In genomic region chr1:62416627-62417374, GRCm38 (mm10) we compare ENCODE assay signal across 28 mouse cellular contexts.
DNase-seq lines count a peak whose midpoint lies in the region; ATAC-seq and TF ChIP-seq lines count a peak whose summit lies in the region.
"Had no signal": no experiment of that assay in that cellular context is flagged by ENCODE, and none has a peak within 500 bp of the region (broad histone marks: within the 10 kb centered on the region; RNA-seq: fewer than 3 reads in every experiment).

No protein-coding gene starts in this region.

- H3K9me3 ChIP-seq in embryonic facial prominence, embryonic 13.5 days, result no peaks in the 10 kb centered on the region
- no peaks in the 10 kb centered on the region for H3K9me3 ChIP-seq in embryonic facial prominence, embryonic 10.5 days
- H3K9me3 ChIP-seq in embryonic facial prominence, embryonic 15.5 days (replicated peaks), result no peaks in the 10 kb centered on the region
- no peaks in the 10 kb centered on the region for H3K9me3 ChIP-seq in heart, embryonic 10.5 days
- H3K9me3 ChIP-seq: hindbrain, embryonic 10.5 days; hindbrain, embryonic 15.5 days; limb, embryonic 10.5 days; limb, embryonic 15.5 days; liver, embryonic 13.5 days; neural tube, embryonic 12.5 days had no signal

- peak overlapping the region; percentile 44; the same call in 1 of the 2 replicates for H3K27ac ChIP-seq in embryonic facial prominence, embryonic 13.5 days
- H3K27ac ChIP-seq in embryonic facial prominence, embryonic 10.5 days (replicated peaks), result no peak overlapping the region; the same call in 1 of the 2 replicates
- 0 out of 2 replicates have a peak overlapping the region, but pooled peaks have one; percentile 4 for H3K27ac ChIP-seq in spleen, adult 2 months (ENCODE audit: insufficient read depth, low read length)
- H3K27ac ChIP-seq in embryonic facial prominence, embryonic 15.5 days (replicated peaks), result no peak overlapping the region
- no peak overlapping the region for H3K27ac ChIP-seq in heart, embryonic 10.5 days
- H3K27ac ChIP-seq: heart, adult 2 months; hindbrain, embryonic 10.5 days; hindbrain, embryonic 15.5 days; limb, embryonic 10.5 days; limb, embryonic 15.5 days; liver, embryonic 13.5 days; neural tube, embryonic 12.5 days had no signal

- H3K36me3 ChIP-seq in embryonic facial prominence, embryonic 13.5 days, result no peaks in the 10 kb centered on the region
- no peaks in the 10 kb centered on the region for H3K36me3 ChIP-seq in embryonic facial prominence, embryonic 10.5 days (replicated peaks)
- H3K36me3 ChIP-seq in spleen, adult 2 months (ENCODE audit: control insufficient read depth, insufficient read depth, low read length), result no peaks in the 10 kb centered on the region
- H3K36me3 ChIP-seq in embryonic facial prominence, embryonic 15.5 days, result no peaks in the 10 kb centered on the region
- no peaks in the 10 kb centered on the region for H3K36me3 ChIP-seq in heart, embryonic 10.5 days
- H3K36me3 ChIP-seq: hindbrain, embryonic 10.5 days; hindbrain, embryonic 15.5 days; limb, embryonic 10.5 days; limb, embryonic 15.5 days; liver, embryonic 13.5 days; neural tube, embryonic 12.5 days had no signal

- H3K27me3 ChIP-seq in embryonic facial prominence, embryonic 13.5 days, result no peaks in the 10 kb centered on the region
- H3K27me3 ChIP-seq in embryonic facial prominence, embryonic 10.5 days (replicated peaks; ENCODE audit: low read depth, poor library complexity, severe bottlenecking), result no peaks in the 10 kb centered on the region
- H3K27me3 ChIP-seq in spleen, adult 2 months (ENCODE audit: control insufficient read depth, insufficient read depth, low read length), result no peaks in the 10 kb centered on the region
- H3K27me3 ChIP-seq in embryonic facial prominence, embryonic 15.5 days, result no peaks in the 10 kb centered on the region
- H3K27me3 ChIP-seq in heart, embryonic 10.5 days (ENCODE audit: insufficient read depth, poor library complexity, severe bottlenecking), result no peaks in the 10 kb centered on the region
- H3K27me3 ChIP-seq: hindbrain, embryonic 15.5 days; limb, embryonic 15.5 days; liver, embryonic 13.5 days; neural tube, embryonic 12.5 days had no signal

- no peak overlapping the region for H3K4me3 ChIP-seq in embryonic facial prominence, embryonic 13.5 days
- H3K4me3 ChIP-seq in embryonic facial prominence, embryonic 10.5 days, result no peak overlapping the region
- no peak overlapping the region for H3K4me3 ChIP-seq in spleen, adult 2 months (ENCODE audit: extremely low read depth, insufficient read depth, insufficient read length)
- H3K4me3 ChIP-seq in embryonic facial prominence, embryonic 15.5 days (replicated peaks), result no peak overlapping the region
- no peak overlapping the region for H3K4me3 ChIP-seq in heart, embryonic 10.5 days
- H3K4me3 ChIP-seq: heart, adult 2 months; hindbrain, embryonic 10.5 days; hindbrain, embryonic 15.5 days; limb, embryonic 10.5 days; limb, embryonic 15.5 days; liver, embryonic 13.5 days; neural tube, embryonic 12.5 days had no signal

- ATAC-seq in embryonic facial prominence, embryonic 13.5 days (ENCODE audit: insufficient number of reproducible peaks, insufficient read depth, low FRiP score, low TSS enrichment, low read depth), result no peak
- peak; percentile 77 for ATAC-seq in embryonic facial prominence, embryonic 15.5 days (ENCODE audit: insufficient number of reproducible peaks, low FRiP score, low TSS enrichment, low read depth)
- ATAC-seq: forebrain, embryonic 14.5 days; inflammation-experienced regulatory T-cells, adult 6 months had no signal

- H3K4me1 ChIP-seq in embryonic facial prominence, embryonic 13.5 days, result peaks cover 19% of the 10 kb centered on the region; the same call in 1 of the 2 replicates
- H3K4me1 ChIP-seq in embryonic facial prominence, embryonic 10.5 days, result peaks cover 4% of the 10 kb centered on the region; the same call in 1 of the 2 replicates
- H3K4me1 ChIP-seq in spleen, adult 2 months (ENCODE audit: control insufficient read depth, insufficient read depth, insufficient read length), result no peaks in the 10 kb centered on the region
- peaks cover 6% of the 10 kb centered on the region; the same call in 1 of the 2 replicates for H3K4me1 ChIP-seq in embryonic facial prominence, embryonic 15.5 days
- H3K4me1 ChIP-seq in heart, embryonic 10.5 days, result 0 out of 2 replicates have a peak, but pooled peaks cover 4% of the 10 kb centered on the region
- H3K4me1 ChIP-seq: hindbrain, embryonic 10.5 days; hindbrain, embryonic 15.5 days; liver, embryonic 13.5 days; neural tube, embryonic 12.5 days had no signal

- no peak for TF ChIP-seq CTCF in spleen, adult 2 months (IDR thresholded peaks at IDR 0.05; ENCODE audit: extremely low read depth, insufficient read depth, insufficient read length, insufficient replicate concordance)

- no peak overlapping the region for H3K4me2 ChIP-seq in embryonic facial prominence, embryonic 13.5 days
- no peak overlapping the region for H3K4me2 ChIP-seq in embryonic facial prominence, embryonic 15.5 days (replicated peaks)
- H3K4me2 ChIP-seq: hindbrain, embryonic 15.5 days; limb, embryonic 15.5 days; liver, embryonic 13.5 days; neural tube, embryonic 12.5 days had no signal

- TF ChIP-seq POLR2A in spleen, adult 2 months (IDR thresholded peaks at IDR 0.05; ENCODE audit: low read depth, low read length), result no peak

- H3K9ac ChIP-seq in embryonic facial prominence, embryonic 13.5 days, result no peak overlapping the region
- H3K9ac ChIP-seq in embryonic facial prominence, embryonic 15.5 days, result no peak overlapping the region
- H3K9ac ChIP-seq: hindbrain, embryonic 15.5 days; limb, embryonic 15.5 days; liver, embryonic 13.5 days; neural tube, embryonic 12.5 days had no signal

- no peak for DNase-seq in embryonic facial prominence, embryonic 10.5 days (ENCODE audit: low spot score)
- no peak for DNase-seq in spleen, adult 2 months (ENCODE audit: low read depth in 1 of 2, low spot score in 2 of 2)
- DNase-seq in spleen, postnatal 10 days (ENCODE audit: low spot score in 2 of 2), result no peak
- no peak for DNase-seq in retina, postnatal 1 day
- no peak for DNase-seq in heart, embryonic 10.5 days (ENCODE audit: low spot score)
- DNase-seq: adrenal gland, postnatal 10 days; cerebellum, adult 11-12 months; cerebellum, postnatal 10 days; gastrocnemius, postnatal 36 days; heart, adult 2 months; heart, postnatal 14 days; kidney, adult 11 months; kidney, postnatal 36 days; layer of hippocampus, postnatal 36 days; liver, embryonic 13.5 days; lung, adult 18-20 months; lung, postnatal 14 days; midbrain, embryonic 14.5 days; thymus, postnatal 14 days had no signal

- 38% methylated on average over 10 of the region's 10 CpGs for WGBS in embryonic facial prominence, embryonic 13.5 days
- 67% methylated on average over 10 of the region's 10 CpGs for WGBS in embryonic facial prominence, embryonic 10.5 days
- 74% methylated on average over 10 of the region's 10 CpGs for WGBS in spleen, adult 2 months
- 40% methylated on average over 10 of the region's 10 CpGs for WGBS in embryonic facial prominence, embryonic 15.5 days
- 69% methylated on average over 10 of the region's 10 CpGs for WGBS in heart, embryonic 10.5 days

Comparison
In these comparisons a context has a peak if more than half of its experiments do, and no peak if none do; other contexts are left out.
1. H3K27ac ChIP-seq: peak in embryonic facial prominence, embryonic 13.5 days (single experiment) and spleen, adult 2 months (single experiment); none in embryonic facial prominence, embryonic 10.5 days (single experiment), embryonic facial prominence, embryonic 15.5 days (single experiment) and heart, embryonic 10.5 days (single experiment).